Mouse (Mus musculus) brain, adult 2 months (tissue): ENCODE measurements around the gene Anxa1.
A peak's percentile ranks its signal among the peaks of the same experiment; 100 is the strongest.

Experiments
- DNase-seq: peaks from one replicate; pipeline ENCODE4 v3.0.0; 2011; ENCODE audit warnings: low read depth, low spot score

Gene Anxa1

GRCm38 (mm10) chr19:20381207-20381752 lies 9.5 kb downstream of the Anxa1 start:
- DNase-seq = peak; percentile 41

- DNase-seq = no peak
Measured at GRCm38 (mm10) chr19:20370175-20370574, 20.6 kb downstream of the Anxa1 start.

- DNase-seq = no peak
Measured at GRCm38 (mm10) chr19:20366571-20366970, 24.2 kb downstream of the Anxa1 start.

- no peak for DNase-seq
Measured at GRCm38 (mm10) chr19:20366010-20366409, 24.7 kb downstream of the Anxa1 start.

- DNase-seq = no peak
Measured at GRCm38 (mm10) chr19:20365364-20365763, 25.4 kb downstream of the Anxa1 start.

GRCm38 (mm10) chr19:20364931-20365330 lies 25.8 kb downstream of the Anxa1 start:
- DNase-seq = no peak

- DNase-seq = peak; percentile 34
Measured at GRCm38 (mm10) chr19:20363221-20363620, 27.5 kb downstream of the Anxa1 start.

- peak; percentile 54 for DNase-seq
Measured at GRCm38 (mm10) chr19:20361917-20362577, 28.7 kb downstream of the Anxa1 start.

GRCm38 (mm10) chr19:20358679-20359078 lies 32.1 kb downstream of the Anxa1 start:
- no peak for DNase-seq

GRCm38 (mm10) chr19:20345317-20345917 lies 45.3 kb downstream of the Anxa1 start:
- peak; percentile 88 for DNase-seq

- peak; percentile 85 for DNase-seq
Measured at GRCm38 (mm10) chr19:20344511-20345316, 46.0 kb downstream of the Anxa1 start.

- no peak for DNase-seq
Measured at GRCm38 (mm10) chr19:20344052-20344451, 46.7 kb downstream of the Anxa1 start.
